Mouse (Mus musculus) urinary bladder, postnatal 4 days (tissue): Measurements from ENCODE around the gene Vsnl1.

Experiments used
- DNase-seq, 2 experiments: peaks; one replicate each; pipeline ENCODE4 v3.0.0; 2021 to 2022; ENCODE audit warnings: low spot score in 2 of 2

The Vsnl1 gene

DNA sequence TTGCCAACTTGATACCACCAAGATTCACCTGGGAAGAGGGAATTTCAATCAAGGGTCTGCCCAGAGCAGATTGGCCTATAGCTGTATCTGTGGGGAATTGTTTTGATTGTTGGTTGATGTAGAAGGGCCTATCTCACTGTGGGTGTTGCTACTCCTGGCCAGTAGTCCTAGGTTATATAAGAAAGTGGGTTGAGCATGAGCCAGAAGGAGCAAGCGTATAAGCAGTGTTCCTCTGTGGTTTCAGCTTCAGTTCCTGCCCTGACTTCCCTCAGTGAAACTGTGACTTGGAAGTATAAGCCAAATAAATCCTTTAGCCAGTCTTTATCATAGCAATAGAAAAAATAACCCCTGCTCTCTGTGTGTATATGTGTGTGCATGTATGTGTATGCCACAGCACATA, 51.7 kb downstream of the Vsnl1 start:
- no peak for DNase-seq

DNA sequence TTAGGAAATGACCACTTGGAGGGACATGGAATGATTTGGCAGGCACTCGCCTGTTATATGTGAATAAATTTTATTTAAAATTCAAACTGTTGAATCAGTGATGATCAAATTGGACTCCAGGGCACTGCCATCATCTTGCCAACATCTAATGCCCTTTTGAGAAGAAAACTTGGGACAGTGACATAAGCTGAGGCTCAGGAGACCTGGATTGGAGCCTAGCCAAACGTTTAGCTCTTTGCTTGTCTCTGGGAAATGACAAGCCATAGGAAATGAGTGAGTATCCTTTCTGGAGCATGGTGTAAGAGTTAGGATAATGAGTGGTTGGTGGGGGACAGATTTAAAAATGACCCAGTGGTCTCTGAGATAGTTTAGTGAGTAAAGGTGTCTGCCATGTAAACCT, 57.0 kb downstream of the Vsnl1 start:
- DNase-seq: no peak

DNA sequence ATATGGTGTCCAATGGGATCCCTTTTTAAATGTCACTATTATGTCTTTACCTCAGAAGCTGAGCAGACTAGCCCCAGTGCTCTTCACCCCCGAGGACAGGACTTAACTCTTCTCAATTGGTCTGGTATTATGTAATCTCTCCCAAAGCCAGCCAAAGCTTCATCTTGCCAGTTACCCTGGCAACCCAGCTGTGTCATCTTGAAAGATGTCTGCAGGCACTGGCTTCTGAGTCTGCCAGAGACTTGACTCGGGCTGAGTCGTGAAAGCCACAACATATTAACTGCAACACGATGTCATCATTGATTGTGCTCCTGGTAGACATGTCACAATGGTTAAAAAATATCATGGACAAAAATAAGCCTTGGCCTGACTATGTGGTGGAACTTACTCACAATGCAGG, 66.4 kb downstream of the Vsnl1 start:
- DNase-seq: no peak

DNA sequence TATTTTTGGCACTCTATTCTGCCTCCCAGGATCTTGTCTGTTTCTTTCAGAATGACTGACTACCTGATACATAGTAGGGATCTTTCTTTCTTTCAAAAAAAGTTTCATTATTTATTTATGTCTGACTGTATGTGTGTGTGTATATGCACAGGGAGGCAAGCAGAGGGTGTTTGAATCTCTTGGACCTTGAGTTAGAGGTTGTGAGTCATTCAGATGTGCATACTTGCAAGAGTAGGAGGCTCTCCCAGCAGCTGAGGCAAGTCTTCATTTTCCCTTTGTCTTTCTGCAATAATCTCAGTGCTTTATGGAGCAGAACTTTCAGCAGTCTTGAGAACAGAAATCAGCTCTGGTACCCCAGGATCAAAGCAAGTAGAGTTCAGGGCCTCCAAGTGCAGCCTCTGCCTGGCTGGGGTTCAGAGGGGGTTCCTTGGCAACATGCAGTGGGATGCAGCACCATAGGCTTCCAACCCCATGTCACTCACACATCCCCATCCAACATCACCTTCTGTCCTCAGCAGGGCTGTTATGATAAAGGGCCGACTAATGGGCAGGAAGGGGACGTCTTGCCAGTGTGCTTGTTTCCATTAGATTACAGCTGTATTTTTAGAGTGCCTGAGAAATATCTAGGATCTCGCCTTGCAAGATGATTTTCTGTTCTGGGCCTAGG, 69.2 kb downstream of the Vsnl1 start:
- DNase-seq: no peak

DNA sequence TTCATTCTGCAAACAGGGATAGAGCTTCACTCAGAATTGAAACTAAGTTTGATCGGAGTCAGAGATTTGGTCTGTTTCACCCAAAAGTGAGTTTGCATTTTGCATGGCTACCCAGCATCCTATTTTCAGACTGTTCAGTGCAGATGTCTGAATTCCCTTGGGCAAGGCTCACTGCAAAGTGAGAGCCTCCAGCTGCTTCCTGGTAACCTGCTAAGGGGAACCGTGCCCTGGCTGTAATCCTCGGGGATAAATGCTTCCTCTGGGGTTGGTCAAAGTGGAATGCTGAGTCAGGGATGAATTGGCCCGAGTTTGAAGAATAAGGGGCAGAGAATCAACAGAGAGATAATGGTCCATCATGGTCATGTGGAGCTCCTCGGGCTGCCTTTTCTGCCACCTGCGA, 71.5 kb downstream of the Vsnl1 start:
- no peak for DNase-seq

DNA sequence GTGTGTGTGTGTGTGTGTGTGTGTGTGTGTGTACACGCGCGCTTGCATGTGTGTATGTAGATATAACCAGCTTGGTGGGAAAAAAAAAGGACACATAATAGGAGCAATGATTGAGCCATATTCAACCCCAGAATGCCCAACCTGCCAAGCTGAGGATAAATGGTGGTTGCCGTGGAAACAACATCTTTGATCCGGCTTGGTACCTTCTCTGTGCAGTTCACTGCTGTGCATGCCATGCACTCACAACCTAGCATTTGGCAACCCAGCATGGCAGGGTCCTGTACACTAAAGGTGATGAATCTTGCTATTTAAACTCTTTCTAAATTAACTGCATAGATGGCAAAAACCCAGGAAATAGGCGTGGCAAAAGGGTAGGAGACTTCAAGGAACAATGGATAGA, 74.0 kb downstream of the Vsnl1 start:
- DNase-seq: no peak

DNA sequence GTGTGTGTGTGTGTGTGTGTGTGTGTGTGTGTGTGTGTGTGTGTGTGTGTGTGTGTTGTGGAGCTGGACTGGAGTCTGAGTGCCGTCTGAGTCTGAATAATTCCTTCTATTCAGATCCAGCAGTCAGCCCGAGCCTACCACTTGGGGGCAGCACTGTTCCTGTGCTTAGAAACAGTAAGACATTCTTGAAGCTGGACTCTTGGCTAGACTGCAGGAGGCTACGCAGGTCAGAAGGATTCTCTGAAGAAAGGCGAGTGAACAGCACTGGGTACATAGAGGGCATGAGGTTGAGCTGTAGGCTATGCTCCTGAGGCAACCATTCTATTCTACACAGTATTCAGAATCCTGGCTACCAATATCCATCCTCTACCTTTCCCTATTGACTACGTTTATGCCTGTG, 85.5 kb downstream of the Vsnl1 start:
- DNase-seq: peak; percentile 38 to 80

DNA sequence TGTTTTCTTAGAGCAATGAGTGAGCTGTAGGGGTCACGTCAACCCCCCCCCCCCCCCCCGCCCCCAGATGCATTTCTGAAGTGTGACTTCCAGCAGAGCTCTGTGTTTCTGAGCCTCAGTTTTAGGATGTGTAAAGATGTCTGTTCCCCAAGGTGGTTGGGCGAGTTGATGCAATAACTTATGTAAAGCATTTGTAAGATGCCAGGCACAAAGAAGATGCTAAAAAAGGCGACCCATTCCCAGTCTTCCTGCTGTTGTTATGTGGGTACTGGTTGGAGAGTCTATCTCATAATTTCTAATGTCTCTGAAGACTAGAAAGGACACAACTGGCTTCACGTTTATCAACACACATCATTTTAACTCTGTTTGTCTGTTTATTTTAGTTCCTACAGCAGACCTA, 86.5 kb downstream of the Vsnl1 start:
- no peak for DNase-seq

DNA sequence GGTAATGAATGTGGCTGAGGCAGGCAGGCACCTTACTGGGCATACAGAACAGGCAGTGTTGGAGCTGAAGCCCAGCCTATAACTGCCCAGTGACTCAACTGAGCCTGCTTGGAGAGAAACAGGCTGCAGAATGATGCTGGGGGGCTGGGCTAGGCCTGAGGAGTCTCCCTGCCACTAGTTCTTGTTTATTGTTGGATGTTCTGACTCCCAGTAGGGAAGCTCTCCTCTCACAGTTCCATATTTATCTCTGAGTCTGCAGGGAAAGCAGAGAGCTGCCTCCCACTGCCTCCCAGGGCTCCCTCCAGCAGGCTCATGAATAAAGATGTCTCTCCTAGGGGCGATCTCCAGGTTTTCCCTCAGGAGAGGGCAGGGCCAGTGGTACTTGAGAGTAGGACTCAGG, 88.0 kb downstream of the Vsnl1 start:
- DNase-seq: no peak

DNA sequence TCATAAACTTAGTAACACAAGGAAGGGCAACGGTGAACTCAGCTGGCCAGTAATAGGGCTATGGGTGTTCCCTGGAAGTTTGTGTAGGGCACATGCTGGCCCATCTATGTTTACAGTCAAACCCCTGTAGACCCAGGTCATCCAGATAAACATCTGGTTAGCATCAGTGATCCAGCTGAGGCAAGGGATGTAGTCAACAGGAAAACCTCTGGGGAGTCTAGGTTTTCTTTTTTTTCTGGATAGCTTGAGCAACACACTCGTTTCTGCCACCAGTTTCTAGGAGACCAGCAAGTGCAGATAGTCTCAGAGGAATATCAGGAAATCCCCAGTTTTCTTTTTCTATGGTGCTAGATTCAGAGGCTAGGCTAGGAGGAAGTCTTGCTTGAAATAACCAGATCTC, 90.5 kb downstream of the Vsnl1 start:
- DNase-seq: no peak

DNA sequence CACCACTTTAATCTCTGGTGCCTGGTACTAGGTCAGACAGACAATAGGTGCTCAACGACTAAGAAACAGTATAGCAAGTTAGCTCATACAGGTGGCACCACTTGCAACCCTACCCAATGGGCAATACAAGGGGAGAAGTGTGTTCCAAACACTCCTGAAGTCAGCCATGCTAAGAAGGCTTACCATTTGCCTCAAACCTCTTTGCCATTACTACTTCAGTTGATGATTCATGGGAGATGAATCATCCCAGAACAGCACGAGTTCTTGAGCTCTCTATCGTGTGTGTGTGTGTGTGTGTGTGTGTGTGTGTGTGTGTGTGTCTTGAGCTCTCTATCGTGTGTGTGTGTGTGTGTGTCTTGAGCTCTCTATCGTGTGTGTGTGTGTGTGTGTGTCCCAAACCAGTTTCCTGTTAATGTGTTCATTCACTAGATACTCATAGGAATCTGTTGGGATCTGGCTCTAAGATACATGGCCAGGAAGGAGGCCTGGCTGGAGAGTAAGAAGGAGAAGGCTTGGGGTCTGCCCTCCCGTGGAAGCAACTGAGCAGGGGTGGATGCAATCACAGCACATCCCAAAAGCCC, 94.3 kb downstream of the Vsnl1 start:
- DNase-seq: no peak

DNA sequence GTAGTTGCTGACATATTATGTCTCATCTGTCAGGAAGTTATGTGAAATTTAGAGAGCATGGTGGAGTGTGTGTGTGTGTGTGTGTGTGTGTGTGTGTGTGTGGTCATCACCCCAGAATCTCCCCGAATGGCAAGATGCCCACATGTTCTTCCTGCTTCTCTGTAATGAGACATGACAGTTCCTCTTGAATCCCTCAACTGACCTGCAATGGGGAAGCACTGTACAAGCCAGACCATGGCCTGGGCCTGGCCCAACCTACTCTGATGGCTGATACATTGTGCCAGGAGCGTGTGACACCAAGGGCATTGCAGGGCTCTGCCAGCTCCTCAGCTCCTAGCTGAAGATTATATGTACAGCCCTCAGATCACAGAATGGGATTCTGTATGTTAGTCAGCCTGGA, 98.2 kb downstream of the Vsnl1 start:
- no peak for DNase-seq

DNA sequence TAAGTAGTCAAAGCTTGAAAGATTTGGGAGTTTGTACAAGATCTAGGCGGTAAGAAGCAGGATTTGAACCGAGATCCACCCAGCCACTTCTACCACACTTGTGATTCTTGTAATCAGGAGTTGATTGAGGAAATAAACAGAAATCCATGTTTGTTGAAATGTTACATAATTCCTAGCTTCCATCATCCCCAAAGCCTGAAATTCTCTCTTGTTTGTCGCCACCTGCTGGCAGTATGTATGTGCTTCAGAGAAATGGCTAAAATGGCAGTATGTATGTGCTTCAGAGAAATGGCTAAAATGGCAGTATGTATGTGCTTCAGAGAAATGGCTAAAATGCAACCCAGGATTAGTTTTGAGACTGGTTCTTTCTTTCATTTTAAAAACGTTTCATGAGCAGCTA, 99.6 kb downstream of the Vsnl1 start:
- no peak for DNase-seq

DNA sequence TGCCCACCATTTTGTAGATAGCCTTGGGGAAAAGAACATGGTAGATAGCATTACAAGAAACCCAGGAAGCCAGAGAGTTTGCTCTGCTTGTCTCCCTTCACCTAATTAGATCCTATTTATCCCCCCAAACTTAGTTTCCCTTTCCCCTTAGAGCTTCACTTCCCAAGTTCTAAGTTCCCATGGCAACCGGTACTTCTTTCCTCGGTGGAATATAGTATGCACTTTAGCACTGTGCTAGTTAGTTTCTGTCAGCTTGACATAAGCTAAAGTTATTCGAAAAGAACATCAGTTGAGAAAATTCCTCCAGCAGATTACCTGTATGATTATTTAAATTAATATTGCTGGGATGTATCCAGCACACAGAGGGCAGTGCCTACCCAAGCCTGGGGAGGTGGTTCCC, 109.9 kb downstream of the Vsnl1 start:
- DNase-seq: no peak

DNA sequence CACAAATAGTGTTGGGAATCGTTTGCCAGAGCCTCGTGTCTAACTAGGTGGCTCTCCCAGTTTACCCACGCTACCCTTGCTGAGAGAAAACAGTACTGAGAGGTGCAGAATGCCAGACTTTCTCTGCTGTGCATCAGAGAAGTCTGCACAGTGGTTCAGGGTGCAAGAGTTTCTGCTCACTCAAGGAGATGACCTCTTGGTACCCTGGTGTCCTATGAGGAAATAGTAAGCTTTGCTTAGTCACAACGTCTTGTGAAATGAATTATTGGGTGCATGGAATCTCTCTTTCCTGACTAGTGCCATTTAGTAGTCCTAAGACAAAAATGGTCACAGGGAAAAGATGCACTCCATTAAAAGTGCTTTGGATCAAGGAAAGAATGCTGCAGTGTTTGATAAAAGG, 111.9 kb downstream of the Vsnl1 start:
- no peak for DNase-seq

DNA sequence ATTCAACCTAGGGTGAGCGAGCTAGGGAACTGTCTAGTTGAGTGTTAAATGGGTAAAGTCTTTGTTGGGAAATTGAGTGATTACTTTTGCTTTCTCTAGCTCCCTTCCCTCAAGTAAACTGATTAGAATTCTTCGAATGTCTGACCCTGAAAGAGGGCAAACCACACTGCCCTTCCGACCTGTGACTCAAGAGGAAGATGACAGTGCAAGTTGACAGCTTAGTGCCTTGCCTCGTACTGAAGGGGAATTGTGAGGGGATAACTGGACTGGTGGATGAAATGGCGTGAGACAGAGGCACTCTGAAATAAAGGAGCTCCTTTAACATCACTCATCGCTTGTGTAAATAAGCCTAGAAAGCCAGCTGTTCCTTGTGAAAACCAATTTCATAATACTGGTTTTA, 118.7 kb downstream of the Vsnl1 start:
- DNase-seq: no peak

DNA sequence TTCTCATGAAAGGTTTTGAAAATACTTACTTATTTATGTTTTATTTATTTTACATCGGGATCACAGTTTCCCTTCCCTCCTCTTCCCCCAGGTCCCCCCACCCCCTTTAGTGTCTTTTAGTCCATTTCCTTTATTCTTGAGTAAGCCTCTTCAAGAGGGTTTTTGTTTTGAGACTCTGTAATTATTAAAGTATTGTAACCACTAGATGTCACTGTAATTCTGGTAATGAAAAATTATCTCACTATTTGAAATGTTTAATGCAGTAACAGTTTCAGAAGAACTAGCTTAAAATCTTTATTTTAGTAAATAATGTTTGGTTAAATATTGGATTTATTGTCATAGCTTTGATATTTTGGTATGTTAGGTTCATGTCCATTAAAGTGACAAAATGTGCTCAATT, 122.6 kb downstream of the Vsnl1 start:
- no peak for DNase-seq

DNA sequence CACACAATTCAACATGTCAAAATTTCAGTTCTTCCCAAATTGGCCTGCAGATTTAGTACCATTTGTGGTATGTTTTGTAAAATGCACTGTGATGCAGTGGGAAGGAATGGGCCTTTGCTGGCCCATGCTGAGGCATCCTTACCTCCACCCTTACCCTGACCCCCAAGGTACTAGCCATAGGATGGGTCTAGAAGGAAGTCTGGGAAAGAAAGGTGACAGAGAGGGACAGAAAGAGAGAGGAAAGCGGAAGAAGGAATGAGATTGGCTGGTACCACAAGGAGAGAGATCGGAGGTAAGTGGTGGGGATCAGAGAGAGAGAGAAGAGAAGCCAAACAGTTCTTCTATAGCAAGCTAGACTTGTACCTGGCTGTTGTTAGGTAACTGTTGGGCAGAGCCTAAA, 125.3 kb downstream of the Vsnl1 start:
- DNase-seq: no peak

DNA sequence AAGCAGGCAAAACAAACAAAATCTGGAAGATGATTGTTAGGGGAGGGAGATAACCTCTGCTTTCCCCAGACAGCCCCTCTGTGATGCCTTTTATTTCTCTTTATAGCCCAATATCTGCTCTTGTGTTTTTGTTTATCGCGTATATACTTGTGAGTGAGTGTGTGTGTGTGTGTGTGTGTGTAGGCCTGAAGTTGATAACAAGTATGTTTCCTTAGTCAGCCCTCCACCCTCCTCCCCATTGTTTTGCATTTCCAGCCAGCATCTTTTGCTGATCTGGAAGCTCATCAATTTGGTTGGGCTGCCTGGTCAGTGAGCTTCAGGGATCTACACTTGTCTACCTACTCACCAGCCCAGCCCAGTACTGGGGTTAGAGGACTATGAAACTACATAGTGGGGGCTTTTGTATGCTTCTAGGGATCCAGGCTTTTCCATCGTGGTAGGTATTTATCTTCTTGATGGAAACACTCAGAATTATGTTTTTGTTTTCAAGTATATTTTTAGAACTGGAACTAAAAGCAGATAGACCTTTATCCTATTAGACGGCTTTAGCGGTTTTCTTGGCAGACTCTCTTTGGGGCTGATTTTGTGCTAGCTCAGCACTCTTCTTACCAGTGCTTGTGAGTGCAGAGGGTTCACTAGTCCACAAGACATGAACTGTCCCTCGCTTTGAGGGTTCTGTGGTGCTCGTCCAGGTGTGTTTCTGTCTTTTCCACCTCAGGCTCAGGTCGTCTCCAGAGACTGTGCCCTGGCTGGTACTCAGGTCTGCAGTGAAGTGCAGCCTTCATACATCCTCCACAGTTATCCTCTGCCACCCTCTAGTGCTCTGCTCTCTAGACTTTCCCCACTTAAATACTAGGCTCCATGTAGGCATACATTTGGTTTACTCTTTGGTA, 129.4 kb downstream of the Vsnl1 start:
- DNase-seq: no peak

DNA sequence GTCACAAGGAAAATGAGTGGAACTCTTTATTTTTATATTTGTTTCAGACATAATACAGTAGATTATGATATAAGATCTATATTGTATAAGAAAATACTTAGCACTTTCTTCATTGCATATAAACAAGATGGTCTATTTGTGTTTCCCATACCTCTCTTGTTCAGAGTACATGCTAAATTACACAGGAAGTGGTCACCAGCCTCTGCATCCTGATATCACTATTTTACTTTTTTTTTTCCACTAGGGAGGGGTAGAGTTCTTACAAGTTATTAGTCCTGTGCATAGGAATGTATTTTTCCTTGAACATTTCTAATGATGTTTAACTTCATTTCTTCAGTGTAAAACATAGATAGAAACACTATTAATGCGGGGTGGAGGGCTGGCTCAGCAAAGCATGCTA, 135.6 kb downstream of the Vsnl1 start:
- no peak for DNase-seq

DNA sequence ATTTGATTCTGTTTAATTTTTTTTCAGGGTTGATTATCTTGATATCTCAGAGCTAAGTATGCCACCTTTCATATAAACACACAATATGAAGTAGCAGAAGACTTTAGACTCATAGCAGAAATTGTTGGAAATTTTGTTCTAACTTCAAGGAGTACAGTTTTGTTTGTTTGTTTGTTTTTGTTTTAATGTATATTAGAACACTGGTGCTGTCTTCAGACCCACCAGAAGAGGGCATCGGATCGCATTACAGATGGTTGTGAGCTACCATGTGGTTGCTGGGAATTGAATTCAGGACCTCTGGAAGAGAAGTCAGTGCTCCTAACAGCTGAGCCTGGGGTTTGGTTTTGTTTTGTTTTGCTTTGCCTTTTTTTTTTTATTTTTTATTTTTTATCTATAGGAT, 150.0 kb downstream of the Vsnl1 start:
- no peak for DNase-seq

DNA sequence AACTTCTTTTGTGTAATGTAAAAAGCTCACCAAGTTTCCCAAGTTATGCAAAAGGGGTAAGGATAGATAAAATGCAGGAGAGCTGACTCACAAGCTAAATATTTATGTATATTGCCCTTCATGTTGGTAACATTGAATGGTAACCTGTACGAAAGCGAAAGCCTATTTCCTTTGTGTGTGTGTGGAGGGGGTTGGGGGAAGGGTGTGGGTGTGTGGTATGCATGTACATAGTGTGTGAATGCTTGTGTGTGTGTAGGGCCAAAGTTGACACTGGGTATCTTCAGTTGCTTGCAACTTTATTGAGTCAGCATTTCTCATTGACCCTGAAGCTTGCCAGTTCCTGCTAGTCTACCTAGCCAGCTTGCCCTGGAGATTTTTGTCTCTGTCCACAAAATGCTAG, 154.8 kb downstream of the Vsnl1 start:
- no peak for DNase-seq

DNA sequence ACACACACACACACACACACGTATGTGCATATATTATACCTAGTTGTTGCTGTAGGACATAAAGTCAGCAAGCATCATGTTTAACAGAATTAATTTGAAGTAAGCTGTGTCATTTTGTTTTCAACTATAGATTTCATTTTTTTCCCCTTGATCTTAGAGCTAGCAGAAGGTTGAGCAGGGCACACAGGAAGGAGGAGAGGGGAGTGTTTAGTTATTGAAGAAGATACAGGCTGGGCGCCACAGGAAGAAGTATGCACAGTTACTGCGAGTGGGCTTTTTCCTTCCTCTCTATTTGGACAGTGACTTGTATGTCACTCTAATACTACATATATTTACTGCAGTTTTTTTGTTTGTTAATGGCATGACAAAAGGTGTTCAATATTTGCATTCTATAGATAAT, 156.5 kb downstream of the Vsnl1 start:
- DNase-seq: no peak
